Mouse (Mus musculus) frontal cortex, postnatal 14 days (tissue): Measurements from ENCODE around the gene Rab4b.
A peak's percentile ranks its signal among the peaks of the same experiment; 100 is the strongest.

Source experiments
- DNase-seq, 2 experiments: peaks; one replicate each; pipeline ENCODE4 v3.0.0; 2022; ENCODE audit warnings: low spot score in 2 of 2

The Rab4b gene

DNA sequence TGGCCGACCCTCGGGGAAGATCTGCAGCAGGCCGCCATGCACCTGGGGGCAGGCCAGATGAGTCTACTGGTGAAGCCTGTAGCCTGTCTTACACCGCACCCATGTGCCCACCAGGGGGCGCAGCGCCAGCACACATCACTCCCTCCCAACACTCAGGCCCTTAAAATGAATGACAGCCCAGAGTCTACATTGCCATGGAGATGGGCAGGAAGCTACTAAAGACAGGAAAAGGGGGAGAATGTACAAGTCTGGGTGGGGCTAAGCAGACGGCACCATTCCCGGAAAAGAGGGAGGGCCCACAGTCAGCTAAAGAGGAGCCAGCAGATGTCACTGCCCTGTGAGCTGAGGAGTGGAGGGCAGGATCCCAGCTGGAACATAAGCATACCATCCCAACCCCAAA lies 18.8 kb downstream of the Rab4b start:
- DNase-seq: peak; percentile 80 to 87

DNA sequence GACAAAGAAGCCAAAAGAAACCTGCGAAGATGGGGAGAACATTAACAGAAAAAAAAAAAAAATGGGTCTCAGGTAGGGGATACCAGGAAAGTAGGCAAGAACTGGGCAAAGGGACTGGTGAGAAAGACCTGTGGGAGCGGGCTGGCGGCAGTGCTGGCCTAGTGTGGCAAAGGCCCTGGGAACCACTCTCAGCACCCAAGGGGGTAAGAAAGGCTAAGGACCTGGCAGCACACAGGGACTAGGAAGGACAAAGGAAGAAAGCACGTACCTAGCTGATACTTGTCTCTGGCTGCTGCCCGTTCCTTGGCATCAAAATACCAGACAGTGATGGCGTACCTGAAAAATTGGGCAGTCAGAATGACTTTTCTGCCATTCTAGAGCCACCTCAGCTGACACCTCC lies 19.4 kb downstream of the Rab4b start:
- no peak for DNase-seq

DNA sequence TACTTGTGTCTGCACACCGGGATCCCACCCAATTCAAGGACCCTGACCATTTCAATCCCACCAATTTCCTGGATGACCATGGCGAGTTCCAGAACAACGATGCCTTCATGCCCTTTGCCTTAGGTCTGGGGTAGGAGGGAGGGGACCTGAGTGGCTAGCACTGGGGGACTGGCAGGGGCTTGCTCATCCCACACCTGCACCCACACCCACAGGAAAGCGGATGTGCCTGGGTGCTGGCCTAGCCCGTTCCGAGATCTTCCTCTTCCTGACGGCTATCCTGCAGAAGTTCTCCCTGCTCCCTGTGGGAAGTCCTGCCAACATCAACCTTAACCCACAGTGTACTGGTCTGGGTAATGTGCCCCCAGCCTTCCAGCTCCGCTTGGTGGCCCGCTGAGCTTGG lies 20.5 kb downstream of the Rab4b start:
- no peak for DNase-seq

DNA sequence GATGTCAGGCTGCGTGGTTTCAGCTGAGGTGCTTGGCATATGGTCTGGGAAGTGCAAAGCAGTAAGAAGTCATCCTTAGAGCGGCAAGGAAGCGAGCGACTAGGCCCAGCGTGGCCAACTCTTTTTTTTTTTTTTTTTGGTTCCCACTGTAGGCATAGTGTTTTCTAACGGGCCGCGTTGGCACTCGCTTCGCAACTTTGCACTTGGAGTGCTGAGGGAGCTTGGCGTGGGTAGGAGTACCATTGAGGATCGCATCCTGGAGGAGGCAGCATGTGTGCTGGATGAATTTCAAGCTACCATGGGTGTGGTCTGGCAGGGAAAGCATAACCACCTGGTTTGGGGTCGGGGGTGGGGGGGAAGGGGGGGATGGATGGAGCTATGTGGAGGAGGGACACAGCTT lies 22.7 kb downstream of the Rab4b start:
- DNase-seq: no peak

DNA sequence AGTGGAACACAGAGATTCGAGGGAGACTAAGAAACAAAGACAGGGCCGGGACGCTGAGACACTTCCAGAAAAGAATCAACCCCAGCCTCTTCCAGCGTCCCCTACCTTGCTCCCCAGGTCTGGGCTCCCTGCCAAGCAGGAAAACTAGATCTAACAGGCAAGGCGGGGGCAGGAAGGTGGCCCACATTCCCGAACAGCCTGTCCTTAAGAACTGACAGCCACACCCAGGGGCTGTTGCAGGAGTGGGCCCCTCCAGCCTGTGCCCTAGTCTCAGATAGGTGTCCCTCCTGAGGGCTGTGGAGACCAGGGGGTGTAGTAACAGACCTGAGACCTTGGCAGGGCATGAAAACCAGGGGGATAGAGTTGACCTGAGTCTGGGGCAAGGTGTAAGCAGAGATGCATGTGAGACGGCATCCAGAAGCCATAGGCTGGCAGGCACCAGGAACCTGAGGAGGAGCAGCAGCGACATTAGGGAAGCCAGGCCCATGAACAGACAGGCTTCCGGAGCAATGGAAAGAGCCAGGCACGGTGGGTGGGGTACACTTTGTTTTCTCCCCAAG lies 25.4 kb downstream of the Rab4b start, which contains the start of gene Cyp2t4:
Cyp2t4 (plus strand) TSS at position 510 of the 560 bp plus-strand sequence.
- no peak for DNase-seq

DNA sequence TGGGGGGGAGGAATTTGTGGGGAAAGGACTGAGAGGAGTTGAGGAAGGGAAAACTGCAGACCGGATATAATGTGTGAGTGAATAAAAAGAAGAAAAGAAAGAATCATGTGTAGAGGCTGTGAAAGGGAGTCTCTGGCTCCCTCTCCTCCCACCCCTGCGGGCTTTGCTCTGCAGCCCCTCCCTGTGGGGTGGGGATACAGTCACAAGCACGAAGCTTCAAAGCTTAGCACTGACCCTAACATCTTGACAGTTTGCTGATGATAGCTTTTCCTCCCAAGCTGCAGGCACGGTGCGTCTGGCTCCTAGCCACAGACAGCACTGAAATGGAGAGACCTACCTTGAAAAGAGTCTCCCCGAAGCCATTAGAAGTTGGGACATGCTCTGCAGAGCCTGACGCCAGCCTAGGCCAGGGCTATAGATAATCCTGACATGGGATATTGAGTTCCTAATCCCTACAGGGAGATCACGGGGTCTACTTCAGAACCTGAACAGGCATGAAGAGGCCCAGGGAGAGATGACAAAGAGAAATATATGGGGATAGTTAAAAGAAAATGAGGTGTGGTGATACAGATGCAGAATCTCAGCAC lies 42.2 kb downstream of the Rab4b start:
- no peak for DNase-seq

DNA sequence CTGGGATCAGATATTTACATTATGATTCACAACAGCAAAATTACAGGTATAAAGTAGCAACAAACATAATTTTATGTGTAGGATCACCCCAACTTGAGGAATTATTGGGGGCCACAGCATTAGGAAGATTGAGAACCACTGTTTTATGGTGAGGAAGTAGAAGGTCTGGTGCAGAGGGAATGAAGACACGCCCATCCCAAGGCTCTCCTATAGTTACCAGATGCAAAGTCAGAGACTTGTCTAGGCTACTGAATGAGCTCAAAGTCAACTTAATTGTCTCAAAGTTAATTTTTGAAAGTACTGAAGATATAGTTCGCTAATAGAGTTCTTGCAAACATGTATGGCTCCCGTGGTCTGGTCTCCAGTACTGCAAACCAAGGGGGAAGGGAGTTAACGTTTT lies 44.9 kb downstream of the Rab4b start:
- DNase-seq: no peak

DNA sequence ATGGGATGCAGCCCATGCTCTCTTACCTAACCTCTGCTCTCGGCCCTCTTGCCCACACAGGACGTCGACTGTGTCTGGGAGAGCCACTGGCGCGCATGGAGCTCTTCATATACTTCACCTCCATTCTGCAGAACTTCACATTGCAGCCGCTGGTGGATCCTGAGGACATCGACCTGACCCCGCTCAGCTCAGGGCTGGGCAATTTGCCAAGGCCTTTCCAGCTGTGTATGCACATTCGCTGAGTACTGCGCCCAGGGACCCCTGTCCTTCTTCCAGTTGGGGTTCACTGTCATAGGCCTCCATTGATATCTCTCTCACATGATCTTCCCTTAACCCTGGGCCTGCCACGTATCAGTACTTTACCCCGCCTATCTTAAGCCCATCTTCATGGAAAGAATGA lies 45.5 kb downstream of the Rab4b start:
- DNase-seq: no peak

DNA sequence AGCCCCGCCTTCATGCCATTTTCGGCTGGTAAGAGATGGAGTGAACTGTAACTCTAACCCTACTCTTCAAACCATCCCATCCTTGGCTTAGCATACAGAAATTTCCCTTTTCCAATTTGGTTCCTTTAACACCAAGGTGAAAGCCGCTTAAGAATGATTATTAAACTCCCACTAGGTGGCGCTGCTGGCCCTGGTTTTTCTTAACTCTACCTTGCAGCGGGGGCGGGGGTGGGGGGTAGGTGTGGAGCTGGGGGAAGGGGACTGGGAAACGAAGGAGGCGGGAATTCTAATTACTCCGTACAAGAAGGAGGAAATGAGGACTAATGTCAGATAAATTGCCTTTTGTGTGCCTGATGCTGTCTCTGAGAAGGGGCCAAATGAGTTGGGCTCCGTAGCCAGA lies 46.1 kb downstream of the Rab4b start:
- DNase-seq: peak in 1 of 2 experiments; percentile 32

DNA sequence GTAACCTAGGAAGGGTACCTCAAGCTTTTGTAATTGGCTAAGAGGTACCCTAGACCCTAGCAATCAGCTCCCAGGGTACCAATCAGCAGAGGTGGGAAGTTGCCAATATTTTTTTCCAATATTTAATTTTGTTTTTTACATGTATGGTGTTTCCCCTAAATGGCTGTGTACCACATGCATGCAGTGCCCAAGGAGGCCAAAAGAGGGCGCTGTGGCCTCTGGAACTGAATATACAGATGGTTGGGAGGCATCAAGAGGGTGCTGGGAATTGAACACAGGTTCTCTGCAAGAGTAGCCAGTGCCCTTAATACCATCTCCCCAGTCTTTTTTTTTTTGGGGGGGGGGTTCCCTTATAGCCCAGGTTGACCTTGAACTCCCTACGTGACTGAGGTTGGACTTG lies 47.3 kb downstream of the Rab4b start:
- DNase-seq: no peak

DNA sequence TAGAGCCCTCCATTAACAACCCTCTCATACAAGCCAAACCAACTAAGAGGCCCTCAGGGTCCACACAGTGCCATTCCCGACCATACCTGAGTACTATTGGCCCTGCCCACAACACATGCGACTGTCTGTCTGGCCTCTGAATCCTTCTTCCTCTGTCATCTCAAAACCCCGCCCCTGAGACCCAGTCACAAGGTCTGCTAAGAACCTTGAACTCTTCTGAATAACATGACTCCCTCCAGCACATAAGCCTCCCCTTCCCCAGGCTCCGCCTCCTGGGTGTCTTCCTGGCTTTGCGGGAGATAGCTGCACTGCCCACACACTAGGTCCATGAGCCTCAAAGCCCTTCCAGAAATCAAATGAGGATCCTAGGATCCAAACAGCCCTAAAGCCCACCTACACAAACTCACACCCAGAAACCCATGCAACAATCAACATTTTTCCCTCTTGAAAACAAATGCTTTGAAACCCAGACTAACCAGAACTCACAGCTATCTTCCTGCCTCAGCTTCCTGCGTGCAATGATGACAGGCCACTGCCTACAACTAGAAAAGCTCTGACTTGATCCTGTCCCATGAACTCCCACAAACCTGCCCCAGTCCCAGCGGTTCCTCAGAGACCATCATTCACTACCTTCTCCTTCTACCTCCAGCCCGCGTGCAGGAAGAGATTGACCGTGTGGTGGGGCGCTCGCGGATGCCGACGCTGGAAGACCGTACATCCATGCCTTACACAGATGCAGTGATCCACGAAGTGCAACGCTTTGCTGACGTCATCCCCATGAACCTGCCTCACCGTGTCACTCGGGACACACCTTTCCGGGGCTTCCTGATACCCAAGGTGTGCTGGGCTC lies 48.0 kb downstream of the Rab4b start:
- DNase-seq: no peak

DNA sequence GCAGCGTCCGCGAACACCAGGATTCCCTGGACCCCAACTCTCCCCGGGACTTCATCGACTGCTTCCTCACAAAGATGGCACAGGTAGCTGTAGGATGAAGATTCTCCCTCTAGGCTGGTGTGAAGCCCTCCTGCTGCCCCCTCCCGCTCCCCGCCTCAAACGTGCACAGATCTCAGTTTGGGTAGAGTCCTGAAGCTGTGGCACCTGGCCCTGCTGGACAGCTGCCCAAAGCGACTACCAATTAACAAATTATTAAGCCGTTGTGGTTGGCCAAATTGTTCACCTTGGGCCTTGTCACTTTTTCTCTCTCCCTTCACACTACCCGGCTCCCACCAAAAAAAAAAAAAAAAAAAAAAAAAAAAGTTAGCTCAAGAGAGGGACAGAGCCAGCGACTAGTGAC lies 48.9 kb downstream of the Rab4b start:
- DNase-seq: no peak

DNA sequence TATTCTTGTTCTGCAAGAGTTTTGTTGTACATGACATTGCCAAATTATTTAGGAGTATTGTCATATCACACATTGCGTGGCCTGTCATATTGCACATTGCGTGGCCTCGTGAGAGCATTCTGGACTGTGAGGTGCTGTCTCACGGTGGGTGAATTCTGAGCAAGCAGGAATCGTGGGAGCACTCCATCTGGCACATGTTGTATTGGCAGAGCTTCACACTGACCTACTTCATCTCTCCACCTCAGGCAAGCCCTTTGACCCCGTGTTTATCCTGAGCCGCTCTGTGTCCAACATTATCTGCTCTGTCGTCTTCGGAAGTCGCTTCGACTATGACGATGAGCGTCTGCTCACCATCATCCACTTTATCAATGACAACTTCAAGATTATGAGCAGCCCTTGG lies 49.8 kb downstream of the Rab4b start:
- DNase-seq: no peak

DNA sequence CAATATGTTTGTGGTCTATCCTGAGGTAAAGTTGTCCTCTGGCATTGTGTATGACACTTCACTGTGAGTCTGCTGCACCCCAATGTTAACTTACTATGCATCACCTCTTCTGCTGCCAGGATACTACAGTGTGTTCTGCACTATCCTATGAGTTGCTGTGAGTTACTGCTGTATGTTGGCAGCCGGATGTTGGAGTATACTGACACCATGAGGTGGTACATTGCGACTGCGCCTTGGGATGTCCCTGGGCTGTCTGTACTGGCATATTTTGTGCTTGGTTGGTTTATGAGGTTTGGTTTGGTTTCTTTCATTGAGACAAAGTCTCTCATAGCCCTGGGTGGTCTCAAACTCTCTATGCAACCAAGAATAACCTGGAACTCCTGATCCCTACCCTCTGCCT lies 50.5 kb downstream of the Rab4b start:
- peak in 1 of 2 experiments; percentile 26 for DNase-seq

DNA sequence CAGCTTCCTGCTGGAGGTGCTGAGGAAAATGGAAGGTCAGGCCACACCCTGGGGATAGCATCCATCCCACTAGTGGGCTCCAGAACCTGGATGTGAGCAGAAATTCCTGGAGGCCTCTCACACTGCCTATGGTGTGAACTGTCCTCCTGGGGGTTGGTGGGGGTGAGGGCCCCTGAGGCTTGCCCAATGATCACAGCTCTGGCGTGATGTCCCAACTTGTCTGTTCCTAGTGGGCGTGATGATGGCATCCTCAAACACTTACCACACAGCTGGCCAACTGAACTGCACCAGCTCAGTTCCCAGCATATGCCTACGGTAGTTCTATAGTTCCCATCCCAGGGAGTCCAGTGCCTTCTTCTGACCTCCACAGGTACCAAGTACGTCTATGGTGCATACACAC lies 53.7 kb downstream of the Rab4b start:
- no peak for DNase-seq

DNA sequence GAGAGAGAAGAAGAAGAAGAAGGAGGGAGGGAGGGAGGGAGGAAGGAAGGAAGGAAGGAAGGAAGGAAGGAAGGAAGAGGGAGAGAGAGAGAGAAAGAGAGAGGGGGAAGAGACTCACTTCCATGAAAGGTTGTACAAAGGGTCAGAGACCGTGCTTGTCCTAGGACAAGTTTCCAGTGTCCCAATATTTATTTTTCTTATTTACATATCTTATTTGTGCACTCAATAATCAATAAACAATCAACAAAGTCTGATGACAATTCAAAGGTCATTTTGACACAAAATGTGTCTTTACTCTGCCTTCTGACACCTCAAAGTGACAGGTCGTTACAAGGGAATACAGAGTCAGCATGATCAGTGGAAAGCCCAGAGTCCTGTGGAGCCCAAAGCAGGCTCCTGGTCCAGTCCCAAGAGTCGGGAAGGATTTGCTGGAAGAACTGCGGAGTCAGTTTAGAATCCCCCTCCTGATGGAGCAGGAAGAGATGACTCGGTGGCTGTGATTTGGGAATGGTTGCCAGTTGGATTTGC lies 54.3 kb downstream of the Rab4b start:
- no peak for DNase-seq

DNA sequence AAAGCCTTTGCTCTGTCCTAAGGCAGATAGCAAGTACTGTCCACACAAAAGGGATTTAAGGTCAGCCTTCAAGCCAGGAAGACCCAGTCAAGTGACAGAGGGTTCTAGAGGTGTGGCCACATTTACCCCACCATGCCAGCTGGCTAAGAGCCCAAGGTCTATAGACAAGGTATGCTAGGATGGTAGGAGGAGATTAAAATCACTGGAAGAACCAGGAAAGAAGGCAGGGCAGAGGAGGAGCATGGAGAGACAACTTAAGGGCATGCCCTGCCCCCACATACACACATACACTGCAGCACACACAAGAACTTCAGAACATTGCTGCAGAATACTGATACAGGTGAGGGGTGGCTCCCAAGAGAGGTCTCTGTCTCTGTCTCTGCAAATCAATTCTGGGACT lies 59.0 kb downstream of the Rab4b start, which contains the start of gene Cyp2f2:
Cyp2f2 (plus strand) TSS at position 234 of the 400 bp plus-strand sequence.
- DNase-seq: no peak
